Mouse (Mus musculus) gastrocnemius, postnatal 36 days (tissue): ENCODE results near the gene Cblb. TPM values are rescaled to one million over a fixed set of nuclear protein-coding genes. Genes with fewer than 3 reads are reported as not detected.

ENCODE experiments used
- DNase-seq, 2 experiments: peaks; one replicate each; pipeline ENCODE4 v3.0.0; 2022
- intact Hi-C: fragments of 180-260 bp; cut with DNase I; formaldehyde crosslinking; loops from one replicate; pipeline ENCODE4 v1.15.1; 2025
- total RNA-seq, 2 experiments: library from RNA; stranded (reverse); gene quantifications; 2 replicates each; pipeline ENCODE4 v1.2.3; 2021

The Cblb gene
- total RNA-seq, 2 experiments from 2014 or later: 14.9 to 17.4 TPM

DNA sequence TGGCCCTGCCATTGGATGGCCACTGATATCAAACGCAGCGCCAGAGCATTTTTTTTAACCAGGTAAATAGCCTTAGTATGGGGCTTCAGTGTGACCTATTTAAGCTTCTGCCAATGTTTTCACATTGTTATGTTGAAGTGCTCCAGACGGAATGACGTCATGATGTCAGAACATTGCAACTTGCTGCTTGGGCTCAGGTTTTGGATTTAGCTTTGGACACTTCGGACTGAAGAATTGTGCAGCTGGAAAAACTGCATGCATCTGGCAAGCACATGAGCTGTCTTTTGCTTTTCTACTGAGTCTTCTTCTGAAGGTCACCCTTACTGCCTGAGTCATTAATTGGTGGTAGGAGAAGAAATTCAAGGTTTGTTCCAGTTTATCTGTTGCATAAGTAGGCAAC lies 3.3 kb downstream of the Cblb start:
- intact Hi-C loops: no loop called here

GRCm38 (mm10) chr16:52036295-52036694 lies 5.3 kb downstream of the Cblb start:
- intact Hi-C loops: no loop called here
- DNase-seq: no peak

More for the DNA sequence above, 3.3 kb downstream of the Cblb start:
- DNase-seq: no peak

GRCm38 (mm10) chr16:52038283-52038682 lies 7.3 kb downstream of the Cblb start:
- DNase-seq: no peak
- intact Hi-C loops: no loop called here

- no peak for DNase-seq
- intact Hi-C loops: no loop called here
Observed at GRCm38 (mm10) chr16:52038821-52039220, 7.8 kb downstream of the Cblb start.

DNA sequence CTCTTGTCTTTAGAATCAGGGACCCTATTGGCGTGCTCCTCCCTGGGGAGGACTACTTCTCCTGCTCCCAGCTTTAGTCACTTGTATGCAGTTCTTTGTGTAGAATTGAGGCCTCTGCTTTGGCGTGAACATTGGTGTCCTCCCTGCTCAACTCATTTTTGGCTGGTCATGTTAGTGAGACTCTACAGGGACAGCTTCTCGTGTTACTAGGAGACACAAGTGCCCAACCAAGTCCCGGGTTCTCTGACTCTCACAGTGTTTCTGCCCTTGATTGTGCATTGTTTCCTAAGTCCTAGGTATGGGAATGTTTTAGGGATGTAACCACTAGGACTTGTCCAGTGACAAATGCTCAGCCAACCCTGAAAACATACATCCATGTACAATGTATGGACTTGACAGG lies 9.9 kb downstream of the Cblb start:
- DNase-seq: no peak
- intact Hi-C loops: no loop called here

- no peak for DNase-seq
- intact Hi-C loops: no loop called here
Observed at GRCm38 (mm10) chr16:52042667-52043379, 11.8 kb downstream of the Cblb start.

DNA sequence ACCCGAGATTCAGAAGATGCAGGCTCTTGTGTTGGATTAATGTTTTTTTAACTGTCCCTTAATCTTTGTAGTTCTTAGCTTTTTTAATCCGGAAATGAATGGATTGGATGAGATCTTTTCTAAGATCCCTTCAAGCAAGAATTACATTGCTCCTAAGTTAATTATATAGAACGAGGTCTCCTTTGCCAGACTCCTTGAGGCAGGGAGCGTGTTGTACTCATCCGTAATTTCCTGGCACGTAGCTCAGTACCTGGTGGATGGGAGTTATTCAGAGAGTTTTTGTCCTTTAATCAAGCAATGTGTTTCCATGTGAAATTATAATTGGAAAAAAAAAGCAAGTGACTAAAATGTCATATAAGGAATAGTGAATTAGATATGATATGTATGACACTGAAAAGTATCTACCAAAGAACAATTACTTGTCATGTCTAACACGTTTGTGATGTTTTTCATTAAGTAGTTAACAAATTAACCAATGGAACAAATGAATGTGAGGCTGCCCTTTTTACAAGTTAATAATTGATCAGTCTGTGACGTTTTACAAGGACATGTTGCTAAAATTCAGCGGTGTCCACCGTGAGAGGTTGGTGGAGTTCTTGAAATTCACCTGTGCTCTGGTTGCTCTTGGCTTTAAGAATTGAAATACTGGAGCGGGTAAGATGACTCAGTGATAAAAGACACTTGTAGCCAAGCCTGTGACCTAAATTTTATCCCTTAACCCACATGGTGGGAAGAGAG lies 12.5 kb downstream of the Cblb start:
- DNase-seq: no peak
- intact Hi-C loops: no loop called here

- DNase-seq: no peak
Observed at GRCm38 (mm10) chr16:52044518-52044917, 13.5 kb downstream of the Cblb start.

GRCm38 (mm10) chr16:52044985-52045384 lies 14.0 kb downstream of the Cblb start:
- intact Hi-C loops: no loop called here
- DNase-seq: no peak

More at GRCm38 (mm10) chr16:52044518-52044917, 13.5 kb downstream of the Cblb start:
- intact Hi-C loops: no loop called here

DNA sequence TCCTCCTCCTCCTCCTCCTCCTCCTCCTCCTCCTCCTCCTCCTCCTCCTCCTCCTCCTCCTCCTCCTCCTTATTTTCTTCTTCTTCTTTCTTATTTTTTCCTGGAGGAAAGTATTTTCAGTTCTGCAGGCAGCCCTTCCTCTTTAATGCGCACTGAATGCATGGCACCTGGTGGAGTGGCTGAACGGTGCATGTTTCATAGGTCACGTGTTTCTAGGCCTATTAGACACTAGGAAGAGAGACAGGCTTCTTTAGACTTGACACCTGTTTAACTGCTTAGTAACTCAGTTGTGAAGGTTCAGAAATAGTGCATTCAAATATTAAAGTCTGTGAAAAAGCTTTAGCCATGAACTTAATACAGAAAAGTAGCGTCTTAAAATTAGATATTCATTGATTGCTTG lies 15.4 kb downstream of the Cblb start:
- intact Hi-C loops: no loop called here
- no peak for DNase-seq

DNA sequence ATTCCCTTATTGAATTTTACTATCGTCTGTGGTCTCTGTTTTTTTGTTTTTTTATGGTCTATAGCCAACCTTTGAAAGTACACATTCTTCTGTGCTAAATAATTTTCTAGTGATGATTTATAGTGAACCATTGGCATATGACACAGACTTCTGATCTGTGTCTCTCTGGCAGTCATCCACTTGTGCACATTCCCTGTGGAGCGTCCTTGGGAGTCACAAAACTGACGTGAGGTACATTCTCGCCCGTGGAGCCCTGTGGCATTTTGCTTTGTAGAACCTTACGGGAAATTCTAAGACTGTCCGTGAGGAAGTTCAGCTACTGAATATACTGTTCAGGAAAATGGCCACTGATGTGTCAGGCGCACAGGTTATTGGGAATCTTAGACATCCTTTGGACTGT lies 20.1 kb downstream of the Cblb start:
- DNase-seq: no peak
- intact Hi-C loops: no loop called here

DNA sequence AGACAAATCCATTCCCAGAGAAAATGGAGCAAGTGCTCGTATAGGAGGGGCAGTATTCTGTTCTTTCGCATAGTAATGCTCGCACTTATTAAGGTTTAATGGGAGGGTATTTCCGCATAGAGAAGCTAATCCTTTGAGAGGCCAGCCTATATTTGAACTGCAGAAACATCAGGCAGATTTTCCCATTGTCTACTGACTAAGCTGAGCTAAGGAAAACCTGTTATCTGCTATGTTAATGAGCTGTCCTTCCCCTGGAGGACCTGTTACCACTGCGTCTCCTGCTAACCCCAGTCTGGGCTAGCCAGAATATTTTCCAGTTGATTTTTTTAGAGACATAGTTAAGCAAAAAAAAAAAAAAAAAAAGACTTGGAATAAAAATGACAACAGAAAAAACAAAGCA lies 21.7 kb downstream of the Cblb start:
- DNase-seq: no peak
- intact Hi-C loops: no loop called here

DNA sequence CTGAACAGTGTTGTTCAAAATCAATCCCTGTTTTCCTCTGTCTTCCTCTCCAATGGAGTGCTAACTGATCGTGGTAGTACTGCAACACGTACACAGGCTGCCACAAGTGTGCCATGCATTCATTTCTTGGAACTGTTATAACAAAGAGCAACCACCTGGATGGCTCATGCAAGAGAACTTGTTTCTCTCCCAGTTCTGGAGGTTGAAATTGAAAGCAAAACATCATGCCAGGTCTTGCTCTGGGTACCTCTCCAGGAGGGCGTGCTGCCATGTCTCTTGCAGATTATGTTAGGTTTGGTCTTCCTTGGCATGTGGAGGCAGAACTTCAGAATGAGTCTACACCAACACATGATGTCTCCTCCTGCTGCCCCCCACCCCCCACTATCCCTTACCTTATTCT lies 24.2 kb downstream of the Cblb start:
- DNase-seq: no peak
- intact Hi-C loops: no loop called here

DNA sequence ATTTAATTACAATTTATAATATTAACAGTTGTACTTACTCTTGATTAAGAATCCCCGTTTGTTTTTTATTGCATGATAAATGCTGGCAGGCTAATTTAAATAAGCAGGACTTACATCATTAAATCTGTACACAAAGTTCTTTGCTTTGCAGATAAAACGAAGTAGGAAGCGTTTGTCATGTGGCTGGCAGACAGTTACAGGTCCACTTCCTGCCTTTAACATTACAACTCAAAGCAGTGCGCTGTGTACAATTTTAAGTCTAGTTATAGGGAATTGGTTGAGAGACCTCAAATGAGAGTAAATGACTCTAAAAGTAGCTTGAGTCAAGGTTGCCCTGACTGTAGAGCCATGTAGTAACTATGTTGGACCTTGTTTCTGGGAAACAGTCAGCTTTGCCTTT lies 25.1 kb downstream of the Cblb start:
- intact Hi-C loops: no loop called here
- DNase-seq: no peak

DNA sequence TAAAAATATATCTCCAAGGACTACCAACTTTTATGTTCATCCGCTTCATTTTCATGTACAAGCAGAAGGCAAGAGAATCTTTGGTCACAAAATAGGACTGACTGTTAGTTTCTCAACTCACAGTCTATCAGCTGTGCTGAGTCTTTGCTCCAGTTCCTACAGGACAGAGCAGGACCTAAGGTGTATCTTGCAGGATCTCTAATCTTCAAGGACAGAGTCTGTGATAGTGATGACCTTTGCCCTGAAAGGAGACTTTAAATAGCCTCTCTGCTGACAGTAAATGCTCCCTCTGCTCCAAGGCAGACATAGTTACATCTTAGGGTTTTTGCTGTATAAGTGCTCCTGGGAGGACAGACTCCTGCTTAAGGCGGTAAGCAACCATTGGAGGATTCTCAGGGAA lies 26.3 kb downstream of the Cblb start:
- no peak for DNase-seq
- intact Hi-C loops: no loop called here

- intact Hi-C loops: no loop called here
- no peak for DNase-seq
Observed at GRCm38 (mm10) chr16:52059535-52059934, 28.5 kb downstream of the Cblb start.

- no peak for DNase-seq
- intact Hi-C loops: no loop called here
Observed at GRCm38 (mm10) chr16:52060100-52060719, 29.2 kb downstream of the Cblb start.

DNA sequence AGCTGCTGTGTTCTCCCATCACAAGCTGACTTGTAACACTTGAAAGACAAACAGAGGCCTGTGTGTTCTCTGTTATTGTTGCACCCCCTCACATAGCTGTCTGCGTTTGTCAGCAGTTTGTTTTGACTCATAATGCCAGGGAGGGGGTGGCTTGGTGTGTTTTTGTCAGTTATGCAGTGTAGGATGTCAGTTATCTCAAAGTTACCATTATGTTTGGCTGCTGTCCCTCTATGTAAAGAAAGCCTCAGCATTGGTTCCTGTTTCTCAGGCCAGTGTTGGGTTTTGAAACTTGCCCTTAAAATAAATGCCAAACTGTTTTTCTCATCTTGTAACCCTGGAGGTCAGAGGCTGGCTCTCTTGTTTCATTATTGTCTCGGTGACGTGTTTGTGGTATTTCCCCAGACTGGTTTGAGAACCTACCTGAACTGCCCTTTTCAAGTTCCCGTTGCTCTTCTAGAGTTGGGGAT lies 30.0 kb downstream of the Cblb start:
- DNase-seq: no peak
- intact Hi-C loops: no loop called here

DNA sequence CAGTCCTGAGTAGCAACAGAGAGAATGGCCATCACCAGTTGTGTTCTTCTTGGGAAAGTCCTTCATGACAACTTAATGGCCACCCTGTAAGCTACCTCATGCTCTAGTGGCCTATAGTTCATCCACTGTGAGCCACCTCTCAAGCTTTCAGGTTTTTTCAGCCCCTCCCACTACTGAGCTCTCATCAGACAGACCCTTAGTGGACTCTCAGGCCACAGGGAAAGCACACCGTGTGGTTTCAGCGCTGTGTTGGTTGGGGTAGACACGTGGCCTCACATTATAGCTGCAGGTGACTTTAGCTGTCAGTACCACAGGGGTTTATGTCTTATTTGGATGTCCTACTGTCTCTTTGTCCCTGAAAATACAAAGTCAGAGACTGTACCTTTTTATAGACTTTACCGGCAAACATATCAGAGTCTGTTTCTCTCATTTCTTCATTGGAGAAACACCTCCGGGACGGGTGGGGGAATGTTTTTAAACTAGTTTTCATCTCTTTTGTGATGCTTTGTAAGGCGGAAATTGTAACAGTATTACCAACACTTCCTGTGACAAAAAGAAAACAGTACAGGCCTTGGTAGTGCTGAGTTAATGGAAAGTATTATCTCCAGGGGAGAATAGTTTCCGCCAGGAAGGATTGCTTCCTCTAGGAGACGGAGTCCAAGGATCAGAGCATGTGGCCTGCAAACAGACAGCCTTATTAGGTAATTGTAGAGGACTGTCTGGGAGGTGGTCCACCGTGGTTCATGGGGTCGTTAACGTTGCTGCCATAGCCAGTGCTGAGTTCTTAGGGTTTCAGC lies 33.5 kb downstream of the Cblb start:
- intact Hi-C loops: no loop called here
- no peak for DNase-seq

GRCm38 (mm10) chr16:52067632-52068516 lies 36.8 kb downstream of the Cblb start:
- intact Hi-C loops: no loop called here
- DNase-seq: no peak
